9 mouse cellular contexts compared by ENCODE assay signal in genomic region chr11:116107777-116108285, GRCm38 (mm10). TPM values are rescaled to one million over a fixed set of nuclear protein-coding genes. Genes with fewer than 3 reads are reported as not detected.
DNase-seq lines count a peak whose midpoint lies in the region; ATAC-seq lines count a peak whose summit lies in the region.
"Had no signal": no experiment of that assay in that cellular context is flagged by ENCODE, and none has a peak within 500 bp of the region (broad histone marks: within the 10 kb centered on the region; RNA-seq: fewer than 3 reads in every experiment).

No protein-coding gene starts in this region.

- no peak for ATAC-seq in hindbrain, embryonic 11.5 days (ENCODE audit: low FRiP score)
- no peak for ATAC-seq in hindbrain, embryonic 12.5 days (ENCODE audit: low FRiP score)
- no peak for ATAC-seq in forebrain, embryonic 14.5 days
- ATAC-seq in kidney, embryonic 16.5 days (ENCODE audit: low FRiP score, low TSS enrichment): no peak
- ATAC-seq in neural tube, embryonic 13.5 days (ENCODE audit: low read depth): no peak

- DNase-seq in hindbrain, embryonic 11.5 days (ENCODE audit: low spot score): peak; percentile 41
- DNase-seq in forebrain, embryonic 14.5 days (ENCODE audit: low spot score): no peak
- no peak for DNase-seq in gastrocnemius, postnatal 36 days
- no peak for DNase-seq in thymus, postnatal 25 days
- DNase-seq in right cerebral cortex, adult 2 months (ENCODE audit: low spot score in 2 of 2): no peak

- H3K27ac ChIP-seq in hindbrain, embryonic 11.5 days (ENCODE audit: low read depth, low read length): no peak overlapping the region
- H3K27ac ChIP-seq in hindbrain, embryonic 12.5 days: no peak overlapping the region
- no peak overlapping the region for H3K27ac ChIP-seq in forebrain, embryonic 14.5 days (ENCODE audit: low read depth, low read length)
- peak overlapping the region; percentile 50; the same call in 1 of the 2 replicates for H3K27ac ChIP-seq in kidney, embryonic 16.5 days (ENCODE audit: low read length)
- H3K27ac ChIP-seq in neural tube, embryonic 13.5 days (replicated peaks): no peak overlapping the region

- H3K27me3 ChIP-seq in hindbrain, embryonic 11.5 days (ENCODE audit: control insufficient read depth, insufficient read depth, low read length): peaks cover 54% of the 10 kb centered on the region
- H3K27me3 ChIP-seq in hindbrain, embryonic 12.5 days: peaks cover 73% of the 10 kb centered on the region
- H3K27me3 ChIP-seq in forebrain, embryonic 14.5 days (replicated peaks; ENCODE audit: control insufficient read depth, insufficient read depth, low read length): peaks cover 60% of the 10 kb centered on the region
- peaks cover 47% of the 10 kb centered on the region for H3K27me3 ChIP-seq in kidney, embryonic 16.5 days (ENCODE audit: insufficient read depth, low read length)
- H3K27me3 ChIP-seq in neural tube, embryonic 13.5 days: peaks cover 68% of the 10 kb centered on the region

- no peaks in the 10 kb centered on the region for H3K9me3 ChIP-seq in hindbrain, embryonic 11.5 days (ENCODE audit: control insufficient read depth, low read length)
- H3K9me3 ChIP-seq in hindbrain, embryonic 12.5 days (replicated peaks): no peaks in the 10 kb centered on the region
- H3K9me3 ChIP-seq in forebrain, embryonic 14.5 days (replicated peaks; ENCODE audit: control insufficient read depth, low read length): no peaks in the 10 kb centered on the region
- no peaks in the 10 kb centered on the region for H3K9me3 ChIP-seq in kidney, embryonic 16.5 days (ENCODE audit: low read length)
- no peaks in the 10 kb centered on the region for H3K9me3 ChIP-seq in neural tube, embryonic 13.5 days

- intact Hi-C loops in gastrocnemius, postnatal 36 days (cut with DNase I): no loop called here

- H3K4me3 ChIP-seq in hindbrain, embryonic 11.5 days (ENCODE audit: low read depth, low read length): no peak overlapping the region
- no peak overlapping the region for H3K4me3 ChIP-seq in hindbrain, embryonic 12.5 days
- 0 out of 2 replicates have a peak overlapping the region, but pooled peaks have one; percentile 4 for H3K4me3 ChIP-seq in forebrain, embryonic 14.5 days (ENCODE audit: low read depth, low read length)
- peak overlapping the region; percentile 61 for H3K4me3 ChIP-seq in kidney, embryonic 16.5 days (ENCODE audit: low read length)
- H3K4me3 ChIP-seq in neural tube, embryonic 13.5 days: 0 out of 2 replicates have a peak overlapping the region, but pooled peaks have one; percentile 37

- H3K9ac ChIP-seq in hindbrain, embryonic 11.5 days (ENCODE audit: low read depth, low read length): no peak overlapping the region
- no peak overlapping the region for H3K9ac ChIP-seq in hindbrain, embryonic 12.5 days
- H3K9ac ChIP-seq in forebrain, embryonic 14.5 days (ENCODE audit: low read length): no peak overlapping the region
- H3K9ac ChIP-seq in kidney, embryonic 16.5 days (replicated peaks; ENCODE audit: low read length): peak overlapping the region; percentile 59
- peak overlapping the region; percentile 10; the same call in 1 of the 2 replicates for H3K9ac ChIP-seq in neural tube, embryonic 13.5 days

- peaks cover 13% of the 10 kb centered on the region for H3K4me1 ChIP-seq in hindbrain, embryonic 11.5 days (replicated peaks; ENCODE audit: control insufficient read depth, insufficient read depth, low read length)
- peaks cover 46% of the 10 kb centered on the region for H3K4me1 ChIP-seq in hindbrain, embryonic 12.5 days
- H3K4me1 ChIP-seq in forebrain, embryonic 14.5 days (ENCODE audit: control insufficient read depth, insufficient read depth, low read length): peaks cover 12% of the 10 kb centered on the region
- H3K4me1 ChIP-seq in kidney, embryonic 16.5 days (ENCODE audit: insufficient read depth, low read length): peaks cover 76% of the 10 kb centered on the region
- H3K4me1 ChIP-seq in neural tube, embryonic 13.5 days (replicated peaks): peaks cover 58% of the 10 kb centered on the region

- H3K4me2 ChIP-seq in hindbrain, embryonic 11.5 days (replicated peaks; ENCODE audit: low read depth, low read length): no peak overlapping the region
- no peak overlapping the region for H3K4me2 ChIP-seq in hindbrain, embryonic 12.5 days (replicated peaks)
- no peak overlapping the region for H3K4me2 ChIP-seq in forebrain, embryonic 14.5 days (ENCODE audit: low read length)
- H3K4me2 ChIP-seq in kidney, embryonic 16.5 days (replicated peaks; ENCODE audit: low read depth, low read length): peak overlapping the region; percentile 71
- H3K4me2 ChIP-seq in neural tube, embryonic 13.5 days: peak overlapping the region; percentile 52

- H3K36me3 ChIP-seq in hindbrain, embryonic 11.5 days (ENCODE audit: control insufficient read depth, insufficient read depth, low read length): no peaks in the 10 kb centered on the region
- H3K36me3 ChIP-seq in hindbrain, embryonic 12.5 days: no peaks in the 10 kb centered on the region
- H3K36me3 ChIP-seq in forebrain, embryonic 14.5 days (ENCODE audit: control insufficient read depth, insufficient read depth, low read length): no peaks in the 10 kb centered on the region
- no peaks in the 10 kb centered on the region for H3K36me3 ChIP-seq in kidney, embryonic 16.5 days (ENCODE audit: insufficient read depth, low read length)
- no peaks in the 10 kb centered on the region for H3K36me3 ChIP-seq in neural tube, embryonic 13.5 days
- H3K36me3 ChIP-seq: G1E had no signal

- WGBS in hindbrain, embryonic 11.5 days: 7% methylated on average over 19 of the region's 19 CpGs
- 12% methylated on average over 19 of the region's 19 CpGs for WGBS in hindbrain, embryonic 12.5 days
- 9% methylated on average over 19 of the region's 19 CpGs for WGBS in forebrain, embryonic 14.5 days
- WGBS in kidney, embryonic 16.5 days: 21% methylated on average over 19 of the region's 19 CpGs
- 14% methylated on average over 19 of the region's 19 CpGs for WGBS in neural tube, embryonic 13.5 days

RNA-seq across cellular contexts. Expression of gene Trim47, which starts 19.2 kb away (rescaled TPM):
- polyA plus RNA-seq in hindbrain, embryonic 11.5 days (2014; fragmentation: Nextera tagmentation; extraction: Ambion mirVana): 3.0 TPM in 2 replicates
- polyA plus RNA-seq in hindbrain, embryonic 12.5 days (2016; fragmentation: Nextera tagmentation; extraction: Ambion mirVana): 4.4 and 5.3 TPM in 2 replicates
- polyA plus RNA-seq in forebrain, embryonic 14.5 days (2014; fragmentation: Nextera tagmentation; extraction: Ambion mirVana): 4.0 and 6.0 TPM in 2 replicates
- polyA plus RNA-seq in kidney, embryonic 16.5 days (2015; fragmentation: Nextera tagmentation; extraction: Ambion mirVana): 23.9 and 31.2 TPM in 2 replicates
- polyA plus RNA-seq in neural tube, embryonic 13.5 days (2015; fragmentation: Nextera tagmentation; extraction: Ambion mirVana): 4.3 and 5.5 TPM in 2 replicates
- 1 to 10 TPM; 9.1 to 9.3 TPM for total RNA-seq in gastrocnemius, postnatal 36 days (2021)
- polyA plus RNA-seq: G1E had no signal

RNA-seq across cellular contexts. Expression of gene Wbp2, which starts 21.0 kb away (rescaled TPM):
- polyA plus RNA-seq in hindbrain, embryonic 11.5 days (2014; fragmentation: Nextera tagmentation; extraction: Ambion mirVana): 85.4 and 88.6 TPM in 2 replicates
- 90.7 and 97.7 TPM in 2 replicates for polyA plus RNA-seq in hindbrain, embryonic 12.5 days (2016; fragmentation: Nextera tagmentation; extraction: Ambion mirVana)
- polyA plus RNA-seq in forebrain, embryonic 14.5 days (2014; fragmentation: Nextera tagmentation; extraction: Ambion mirVana): 145 and 166 TPM in 2 replicates
- polyA plus RNA-seq in kidney, embryonic 16.5 days (2015; fragmentation: Nextera tagmentation; extraction: Ambion mirVana): 99.4 and 123 TPM in 2 replicates
- 136 and 153 TPM in 2 replicates for polyA plus RNA-seq in neural tube, embryonic 13.5 days (2015; fragmentation: Nextera tagmentation; extraction: Ambion mirVana)
- total RNA-seq in gastrocnemius, postnatal 36 days (2021): 10 to 100 TPM; 70.1 to 71.0 TPM

RNA-seq across cellular contexts. Expression of gene Trim65, which starts 23.1 kb away (rescaled TPM):
- polyA plus RNA-seq in hindbrain, embryonic 11.5 days (2014; fragmentation: Nextera tagmentation; extraction: Ambion mirVana): 1.4 and 2.5 TPM in 2 replicates
- 2.2 and 2.3 TPM in 2 replicates for polyA plus RNA-seq in hindbrain, embryonic 12.5 days (2016; fragmentation: Nextera tagmentation; extraction: Ambion mirVana)
- polyA plus RNA-seq in forebrain, embryonic 14.5 days (2014; fragmentation: Nextera tagmentation; extraction: Ambion mirVana): 0.97 and 1.1 TPM in 2 replicates
- polyA plus RNA-seq in kidney, embryonic 16.5 days (2015; fragmentation: Nextera tagmentation; extraction: Ambion mirVana): 4.9 and 6.3 TPM in 2 replicates
- polyA plus RNA-seq in neural tube, embryonic 13.5 days (2015; fragmentation: Nextera tagmentation; extraction: Ambion mirVana): 2.7 and 3.7 TPM in 2 replicates
- 1 to 10 TPM; 4.1 to 4.8 TPM for total RNA-seq in gastrocnemius, postnatal 36 days (2021)
- polyA plus RNA-seq: G1E had no signal

RNA-seq across cellular contexts. Expression of gene Unc13d, which starts 30.1 kb away (rescaled TPM):
- 1.1 and 1.3 TPM in 2 replicates for polyA plus RNA-seq in hindbrain, embryonic 11.5 days (2014; fragmentation: Nextera tagmentation; extraction: Ambion mirVana)
- 1.6 and 1.7 TPM in 2 replicates for polyA plus RNA-seq in hindbrain, embryonic 12.5 days (2016; fragmentation: Nextera tagmentation; extraction: Ambion mirVana)
- 0.19 and 0.62 TPM in 2 replicates for polyA plus RNA-seq in forebrain, embryonic 14.5 days (2014; fragmentation: Nextera tagmentation; extraction: Ambion mirVana)
- polyA plus RNA-seq in kidney, embryonic 16.5 days (2015; fragmentation: Nextera tagmentation; extraction: Ambion mirVana): 1.00 and 1.4 TPM in 2 replicates
- polyA plus RNA-seq in neural tube, embryonic 13.5 days (2015; fragmentation: Nextera tagmentation; extraction: Ambion mirVana): 0.70 and 1.3 TPM in 2 replicates
- under 1 TPM; 0.30 to 0.48 TPM for total RNA-seq in gastrocnemius, postnatal 36 days (2021)

RNA-seq across cellular contexts. Expression of gene Mrpl38, which starts 30.8 kb away (rescaled TPM):
- 93.2 and 100 TPM in 2 replicates for polyA plus RNA-seq in hindbrain, embryonic 11.5 days (2014; fragmentation: Nextera tagmentation; extraction: Ambion mirVana)
- polyA plus RNA-seq in hindbrain, embryonic 12.5 days (2016; fragmentation: Nextera tagmentation; extraction: Ambion mirVana): 72.7 and 77.8 TPM in 2 replicates
- polyA plus RNA-seq in forebrain, embryonic 14.5 days (2014; fragmentation: Nextera tagmentation; extraction: Ambion mirVana): 79.6 and 83.4 TPM in 2 replicates
- 119 and 120 TPM in 2 replicates for polyA plus RNA-seq in kidney, embryonic 16.5 days (2015; fragmentation: Nextera tagmentation; extraction: Ambion mirVana)
- polyA plus RNA-seq in neural tube, embryonic 13.5 days (2015; fragmentation: Nextera tagmentation; extraction: Ambion mirVana): 69.1 and 78.3 TPM in 2 replicates
- total RNA-seq in gastrocnemius, postnatal 36 days (2021): 10 to 100 TPM; 49.4 to 49.9 TPM

Comparison
In these comparisons a context has a peak if more than half of its experiments do, and no peak if none do; other contexts are left out.
1. H3K4me2 ChIP-seq: peak in kidney, embryonic 16.5 days (single experiment) and neural tube, embryonic 13.5 days (single experiment); none in hindbrain, embryonic 11.5 days (single experiment), hindbrain, embryonic 12.5 days (single experiment) and forebrain, embryonic 14.5 days (single experiment).
2. H3K4me3 ChIP-seq: peak in forebrain, embryonic 14.5 days (single experiment), kidney, embryonic 16.5 days (single experiment) and neural tube, embryonic 13.5 days (single experiment); none in hindbrain, embryonic 11.5 days (single experiment) and hindbrain, embryonic 12.5 days (single experiment).
3. H3K9ac ChIP-seq: peak in kidney, embryonic 16.5 days (single experiment) and neural tube, embryonic 13.5 days (single experiment); none in hindbrain, embryonic 11.5 days (single experiment), hindbrain, embryonic 12.5 days (single experiment) and forebrain, embryonic 14.5 days (single experiment).